Mouse (Mus musculus) naive thymus-derived CD4-positive, alpha-beta T cell, adult 2 months (primary cell): Measurements from ENCODE around the gene Srxn1.

Source experiments
- DNase-seq: peaks from one replicate; pipeline ENCODE4 v3.0.0-alpha.2; 2011; ENCODE audit warnings: low read depth

Gene Srxn1

DNA sequence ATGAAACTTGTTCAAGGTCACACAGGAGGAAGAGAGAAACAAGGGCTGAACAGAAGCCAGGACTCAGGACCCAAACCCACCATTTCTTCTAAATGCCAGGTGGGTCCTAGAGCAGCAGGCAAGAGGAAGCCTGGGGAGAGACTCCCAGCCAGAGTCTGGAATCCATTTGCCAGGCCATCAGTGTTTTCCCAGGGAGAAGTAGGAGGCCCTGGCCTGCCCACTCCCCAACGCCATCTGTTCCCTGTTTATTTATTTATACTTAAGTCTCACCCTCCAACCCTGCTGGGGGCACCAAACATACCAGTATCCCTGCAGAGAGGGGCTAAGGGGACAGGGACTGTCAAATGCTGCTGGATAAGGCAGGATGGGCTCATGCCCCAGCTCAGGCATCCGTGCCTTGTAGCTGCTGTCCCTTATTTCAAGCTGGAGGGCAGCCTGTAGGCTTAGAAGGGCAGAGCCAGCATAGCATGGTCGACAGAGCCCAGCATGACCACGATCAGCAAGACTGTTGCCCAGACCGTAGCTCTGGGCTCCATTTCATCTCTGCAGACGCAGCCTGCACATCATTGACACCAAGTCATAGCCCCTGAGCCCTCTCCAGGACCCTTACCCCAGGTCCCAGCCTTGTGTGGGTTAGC lies 14.0 kb downstream of the Srxn1 start:
- DNase-seq, result no peak

- DNase-seq, result no peak
Measured at GRCm38 (mm10) chr2:152122896-152123295, 17.6 kb downstream of the Srxn1 start.

DNA sequence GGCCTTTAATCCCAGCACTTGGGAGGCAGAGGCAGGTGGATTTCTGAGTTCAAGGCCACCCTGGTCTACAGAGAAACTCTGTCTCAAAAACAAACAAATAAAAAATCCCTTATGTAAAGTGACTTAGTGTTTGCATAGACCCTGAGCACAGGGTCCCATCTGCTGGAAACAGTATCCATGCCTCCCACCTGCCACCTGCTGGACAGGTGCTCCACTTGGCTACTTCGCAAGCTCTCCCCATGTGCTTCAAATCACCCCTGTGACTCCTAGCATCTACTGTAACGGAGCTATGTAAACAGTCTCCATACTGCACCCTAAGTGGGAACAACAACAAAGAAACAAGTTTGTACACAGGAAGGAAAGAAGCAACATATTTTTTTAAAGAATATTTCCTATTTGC lies 23.3 kb downstream of the Srxn1 start:
- DNase-seq, result no peak

DNA sequence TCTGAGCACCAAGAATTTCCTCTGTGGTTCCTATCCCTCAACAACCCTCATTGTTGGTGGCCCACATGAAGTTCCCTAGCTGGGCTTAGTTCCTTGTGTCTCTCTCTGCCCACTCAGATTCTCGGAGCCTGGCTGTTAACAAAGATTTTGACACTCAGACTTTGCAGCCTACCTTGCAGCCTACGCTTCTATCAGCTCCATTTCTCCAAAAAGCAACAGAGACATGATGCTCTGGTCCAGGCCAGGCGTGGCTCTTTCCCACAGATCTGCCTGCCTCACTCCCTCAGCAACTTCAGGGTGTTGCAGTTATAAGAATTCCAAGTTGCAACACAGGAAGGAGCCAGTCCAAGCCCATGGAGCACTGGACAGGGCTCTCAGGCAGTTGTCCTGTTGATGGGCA lies 24.5 kb downstream of the Srxn1 start:
- no peak for DNase-seq

DNA sequence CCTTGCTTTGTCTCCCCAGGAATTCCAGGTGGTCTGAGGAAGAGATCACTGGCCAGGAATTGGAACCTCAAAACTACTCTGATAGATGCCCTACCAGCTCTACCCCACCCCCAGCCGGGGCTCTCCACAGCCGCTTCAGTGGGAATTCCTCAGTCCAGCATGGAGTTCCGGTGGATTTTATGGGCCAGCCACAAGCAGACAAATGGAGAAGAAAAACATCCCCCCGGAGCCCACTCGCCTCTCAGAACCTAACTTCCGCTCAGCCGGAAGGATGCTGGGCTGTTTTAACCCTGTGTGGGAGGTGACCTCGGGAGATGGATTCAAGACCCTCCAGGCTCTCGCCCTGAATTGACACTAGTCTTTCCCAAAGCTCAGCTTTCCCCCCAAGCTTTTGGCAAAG lies 26.7 kb downstream of the Srxn1 start:
- DNase-seq, result no peak

DNA sequence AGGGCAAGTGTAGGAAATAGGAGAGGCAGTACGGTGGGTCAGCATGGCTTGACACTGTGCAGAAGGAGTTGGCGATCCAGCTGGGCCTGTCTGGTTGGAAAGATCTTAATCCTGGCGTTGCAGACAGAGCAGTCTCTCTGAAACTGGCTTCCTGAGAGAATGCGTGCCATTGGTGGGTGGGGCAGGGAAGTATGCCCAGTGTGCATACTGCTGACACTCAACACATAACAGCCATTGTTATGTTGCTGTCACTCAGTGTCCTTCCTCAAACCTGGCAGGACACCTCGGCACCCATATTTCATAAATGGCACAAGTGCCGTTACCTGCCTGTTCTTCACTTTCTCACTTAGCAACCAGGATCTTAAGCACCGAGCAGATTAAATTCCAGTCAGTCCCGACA lies 27.4 kb downstream of the Srxn1 start:
- DNase-seq, result no peak

DNA sequence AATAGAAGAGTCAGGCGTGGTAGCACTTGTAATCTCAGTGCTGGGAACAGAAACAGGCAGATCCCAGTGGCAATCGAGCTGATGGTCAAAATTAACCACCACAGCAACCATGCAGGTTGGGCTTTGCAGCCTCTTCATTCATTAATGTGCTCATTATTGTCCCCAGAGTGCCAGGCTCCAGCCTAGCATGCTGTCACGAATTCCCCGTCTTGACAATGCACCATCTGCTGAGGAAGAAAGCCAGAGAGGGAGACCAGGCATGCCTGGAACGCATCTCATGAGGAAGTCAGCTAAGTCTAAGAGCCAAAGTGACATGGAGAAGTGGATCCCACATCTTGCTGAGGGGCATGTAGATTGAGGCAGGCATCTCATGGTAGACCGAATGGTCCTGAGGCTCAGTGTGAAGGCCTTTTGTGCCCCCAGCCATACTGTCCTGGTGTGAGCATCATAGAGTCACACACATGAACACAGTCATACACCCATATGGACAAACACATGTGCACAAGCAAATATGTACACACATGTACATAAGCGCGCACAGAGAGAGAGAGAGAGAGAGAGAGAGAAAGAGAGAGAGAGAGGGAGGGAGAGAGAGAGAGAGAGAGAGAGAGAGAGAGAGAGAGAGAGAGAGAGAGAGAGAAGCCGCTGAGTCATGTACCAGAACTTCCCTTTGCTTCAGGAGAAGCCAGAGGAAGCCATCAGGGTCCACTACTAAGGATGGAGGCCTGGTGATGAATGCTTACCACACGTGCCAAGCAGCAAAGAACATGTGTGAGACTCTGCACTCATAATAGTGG lies 34.1 kb downstream of the Srxn1 start:
- no peak for DNase-seq

DNA sequence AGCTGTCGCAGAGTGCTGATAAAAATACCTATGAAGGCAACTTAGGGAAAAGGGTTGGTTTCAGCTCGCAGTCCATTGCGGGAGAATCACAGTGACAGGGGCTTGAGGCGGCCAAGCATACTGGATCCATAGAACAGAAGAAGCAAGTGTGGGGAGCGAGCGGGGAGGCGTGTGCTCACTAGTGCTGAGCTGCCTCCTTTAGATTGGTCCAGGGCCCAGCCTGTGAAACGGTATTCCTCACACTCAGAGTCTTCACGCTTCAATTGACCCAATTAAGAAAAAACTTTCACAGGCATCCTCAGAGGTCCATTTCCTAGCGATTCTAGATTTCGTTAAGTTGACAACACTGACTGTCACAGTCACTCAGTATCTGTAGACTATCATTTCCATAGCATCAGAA lies 35.6 kb downstream of the Srxn1 start:
- DNase-seq, result no peak

DNA sequence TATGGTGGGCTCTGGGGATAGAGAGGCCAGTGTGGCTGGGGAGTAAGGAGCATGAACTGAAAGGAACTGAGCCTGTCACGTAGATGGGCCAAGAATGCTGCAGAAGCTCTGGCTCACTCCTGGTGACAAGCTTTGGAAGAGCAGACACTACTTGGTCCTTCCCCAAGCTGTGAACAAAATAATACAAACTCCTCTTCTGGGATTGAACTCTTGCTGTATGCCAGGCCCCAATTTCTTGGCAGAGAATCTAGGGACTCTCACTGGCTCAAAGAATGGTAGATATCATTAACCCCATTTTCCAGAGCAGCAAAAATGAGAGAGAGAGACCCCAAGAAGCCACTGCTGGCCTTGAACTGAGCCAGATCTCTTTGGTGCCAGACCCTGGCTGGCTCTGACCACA lies 36.2 kb downstream of the Srxn1 start:
- no peak for DNase-seq

DNA sequence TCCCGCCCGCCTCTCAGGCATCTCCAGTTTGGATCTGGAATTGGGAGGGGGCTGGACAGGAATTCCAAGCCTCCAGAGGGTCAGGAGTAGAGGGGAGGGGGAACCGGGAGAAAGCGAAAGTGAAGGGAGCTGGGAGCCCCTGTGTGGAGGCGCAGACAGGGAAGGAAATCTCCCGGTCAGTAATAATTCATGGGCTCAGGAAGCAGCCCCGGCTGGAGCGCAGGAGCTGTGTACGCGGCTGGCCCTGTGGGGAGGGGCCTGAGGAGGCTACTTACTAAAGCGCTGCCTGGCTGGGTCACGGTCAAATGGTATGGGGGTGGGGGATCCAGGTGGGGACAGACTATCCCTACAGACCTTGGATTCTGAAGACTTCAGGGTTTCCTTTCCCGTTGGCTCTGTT lies 36.7 kb downstream of the Srxn1 start:
- no peak for DNase-seq

- no peak for DNase-seq
Measured at GRCm38 (mm10) chr2:152142571-152142970, 37.3 kb downstream of the Srxn1 start.

DNA sequence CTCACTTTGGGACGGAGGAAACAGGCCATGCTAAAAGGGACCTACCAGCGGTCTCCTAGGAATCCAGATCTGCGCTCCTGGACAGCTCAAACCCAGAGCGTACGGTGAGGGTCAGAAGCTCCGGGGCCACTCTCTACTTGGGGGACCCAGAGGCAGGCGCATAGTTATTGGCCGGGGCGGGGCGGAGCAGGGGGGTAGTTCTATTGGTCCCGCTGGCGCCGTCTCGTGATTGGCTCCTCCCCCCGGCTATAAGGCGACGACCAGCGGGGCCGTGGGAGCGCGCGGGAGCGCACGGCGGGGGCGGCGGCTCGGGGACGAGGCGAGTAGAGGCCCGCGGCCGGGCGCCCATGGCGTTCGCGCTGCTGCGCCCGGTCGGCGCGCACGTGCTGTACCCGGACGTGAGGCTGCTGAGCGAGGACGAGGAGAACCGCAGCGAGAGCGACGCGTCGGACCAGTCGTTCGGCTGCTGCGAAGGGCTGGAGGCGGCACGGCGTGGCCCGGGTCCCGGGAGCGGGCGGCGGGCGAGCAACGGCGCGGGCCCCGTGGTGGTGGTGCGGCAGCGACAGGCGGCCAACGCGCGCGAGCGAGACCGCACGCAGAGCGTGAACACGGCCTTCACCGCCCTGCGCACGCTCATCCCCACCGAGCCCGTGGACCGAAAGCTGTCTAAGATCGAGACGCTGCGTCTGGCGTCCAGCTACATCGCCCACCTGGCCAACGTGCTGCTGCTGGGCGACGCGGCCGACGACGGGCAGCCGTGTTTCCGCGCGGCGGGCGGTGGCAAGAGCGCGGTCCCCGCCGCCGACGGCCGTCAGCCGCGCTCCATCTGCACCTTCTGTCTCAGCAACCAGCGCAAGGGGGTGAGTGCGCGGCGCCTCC lies 38.2 kb downstream of the Srxn1 start, which contains the start of gene Tcf15:
Gene Tcf15, plus strand, starts transcription at position 283 of the 879 bp plus-strand sequence.
- no peak for DNase-seq

GRCm38 (mm10) chr2:152144158-152144450 lies 38.8 kb downstream of the Srxn1 start:
- no peak for DNase-seq

DNA sequence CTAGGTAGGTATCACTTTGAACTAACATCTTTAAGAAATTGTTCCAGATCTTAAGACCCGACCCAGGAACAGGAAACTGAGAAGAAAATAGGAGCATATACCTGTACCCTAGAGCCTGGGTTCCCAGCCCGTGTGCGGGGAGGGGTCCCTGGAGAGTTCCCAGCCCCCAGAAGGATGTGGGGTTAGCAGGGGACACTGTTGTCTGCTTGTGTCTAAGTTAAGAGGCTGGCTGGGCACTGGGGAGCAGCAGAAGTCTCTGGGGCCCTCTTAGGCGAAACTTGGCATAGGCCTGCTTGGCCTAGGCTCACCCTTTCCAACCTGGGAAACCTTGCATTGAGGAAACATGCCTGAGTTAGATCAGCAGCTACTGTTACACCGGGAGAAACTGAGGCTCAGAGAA lies 39.2 kb downstream of the Srxn1 start:
- DNase-seq, result no peak

GRCm38 (mm10) chr2:152145711-152146110 lies 40.4 kb downstream of the Srxn1 start:
- DNase-seq, result no peak

- DNase-seq, result no peak
Measured at GRCm38 (mm10) chr2:152147079-152147478, 41.8 kb downstream of the Srxn1 start.

DNA sequence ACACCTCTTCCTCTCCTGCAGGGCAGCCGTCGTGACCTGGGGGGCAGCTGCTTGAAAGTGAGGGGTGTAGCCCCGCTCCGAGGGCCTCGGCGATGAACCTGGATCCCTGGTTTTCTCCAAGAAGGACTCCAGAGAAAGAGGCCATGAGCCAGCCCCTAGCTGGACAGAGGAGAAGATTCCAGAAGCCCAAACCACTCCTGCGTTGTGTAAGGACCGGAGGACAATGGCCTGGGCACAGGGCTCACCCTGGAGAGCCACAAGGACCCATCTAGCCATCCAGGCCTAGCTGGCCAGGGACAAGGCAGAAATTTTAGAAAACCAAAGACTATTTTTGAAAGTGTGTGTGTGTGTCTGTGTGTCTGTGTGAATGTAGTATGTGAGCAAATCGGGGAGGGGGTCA lies 43.4 kb downstream of the Srxn1 start:
- DNase-seq, result no peak

GRCm38 (mm10) chr2:152149891-152150290 lies 44.6 kb downstream of the Srxn1 start:
- DNase-seq, result no peak

GRCm38 (mm10) chr2:152150373-152150772 lies 45.1 kb downstream of the Srxn1 start:
- no peak for DNase-seq

- DNase-seq, result no peak
Measured at GRCm38 (mm10) chr2:152153361-152153760, 48.0 kb downstream of the Srxn1 start.

DNA sequence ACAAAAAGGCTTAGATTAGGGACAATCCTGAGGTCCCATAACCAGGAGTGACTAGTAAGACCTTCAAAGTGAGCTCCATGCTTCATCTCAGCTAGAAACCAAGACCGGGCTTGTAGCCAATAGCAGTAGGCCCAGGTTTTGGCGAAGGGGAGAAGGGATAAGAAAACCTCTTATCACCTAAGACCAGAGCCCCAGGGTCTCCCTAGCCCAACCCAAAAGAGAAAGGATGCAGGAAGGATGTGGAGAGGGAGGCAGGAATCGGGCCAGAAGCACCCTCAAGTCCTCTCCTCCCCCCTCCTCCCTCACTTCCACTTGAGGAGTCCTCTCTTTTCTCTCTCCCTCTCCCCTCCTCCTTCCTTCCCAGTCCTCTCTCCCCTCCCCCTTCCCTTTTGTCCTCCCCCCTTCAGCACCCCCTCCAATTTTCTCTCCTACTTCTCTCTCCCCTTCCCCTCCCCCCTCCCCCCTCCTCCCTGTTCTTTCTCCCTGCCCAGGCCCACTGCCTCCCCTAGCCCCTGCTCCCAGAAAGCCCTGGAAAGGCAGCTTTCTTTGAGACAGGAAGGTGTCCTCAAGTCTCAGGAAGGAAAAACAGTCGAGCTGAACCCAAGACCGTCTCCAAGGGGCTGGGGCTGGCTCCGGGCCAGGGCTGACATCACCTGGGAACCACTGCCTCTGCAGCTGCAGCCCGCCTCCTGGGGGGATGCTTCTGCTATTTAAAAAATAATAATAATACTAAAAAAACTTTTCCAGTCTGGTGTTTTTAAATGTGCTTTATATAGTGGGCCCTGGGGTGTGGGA lies 50.3 kb downstream of the Srxn1 start:
- no peak for DNase-seq

DNA sequence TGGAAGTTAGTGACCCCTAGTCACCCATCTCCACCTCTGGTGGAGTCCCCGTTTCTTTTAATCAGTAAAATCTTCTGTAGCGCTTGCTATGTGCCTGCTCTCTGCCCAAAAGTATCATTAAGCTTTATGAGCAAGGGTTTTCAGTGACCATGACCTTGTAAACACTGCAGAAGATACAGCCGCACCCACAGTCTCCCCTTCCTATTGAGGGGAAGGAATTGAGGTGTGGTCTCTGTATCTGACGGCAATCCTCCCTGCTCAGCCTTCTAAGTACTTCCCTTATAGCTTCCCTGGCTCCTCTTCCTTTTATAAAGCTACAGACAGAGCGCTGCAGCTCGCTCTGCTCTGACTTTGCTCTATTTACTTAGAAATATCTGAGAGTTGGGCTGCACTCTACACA lies 51.2 kb downstream of the Srxn1 start:
- no peak for DNase-seq
